Mouse (Mus musculus) heart, embryonic 15.5 days (tissue): ENCODE measurements around the gene Olfr996. TPM values are rescaled to one million over a fixed set of nuclear protein-coding genes. Genes with fewer than 3 reads are reported as not detected.
"Not testable (repeated sequence)": the region's sequence is repeated elsewhere in the genome, so short reads cannot be mapped to it uniquely, and the experiment has no call there.

Source experiments
- ATAC-seq: fragments of 200-750 bp; cut with Nextera tagmentation; replicated peaks from 2 replicates; pipeline ENCODE4 v1.8.0; 2017; ENCODE audit warnings: low read depth, moderate TSS enrichment; ENCODE audit not compliant: insufficient number of reproducible peaks, insufficient read depth, low FRiP score
- H3K27ac ChIP-seq: fragments of 300-500 bp; sonication (generic); 2 replicates; pipeline ENCODE4 v1.5.1; 2015; ENCODE audit warnings: mild to moderate bottlenecking, inconsistent platforms
- H3K27me3 ChIP-seq: fragments of 300-500 bp; sonication (generic); 2 replicates; pipeline ENCODE4 v1.6.1; 2015; ENCODE audit warnings: inconsistent platforms
- H3K36me3 ChIP-seq: fragments of 300-500 bp; sonication (generic); 2 replicates; pipeline ENCODE4 v1.6.1; 2015; ENCODE audit warnings: mild to moderate bottlenecking, inconsistent platforms
- H3K4me1 ChIP-seq: fragments of 300-500 bp; sonication (generic); replicated peaks from 2 replicates; pipeline ENCODE4 v1.6.1; 2015; ENCODE audit warnings: inconsistent platforms
- H3K4me2 ChIP-seq: fragments of 300-500 bp; sonication (generic); 2 replicates; pipeline ENCODE4 v1.6.1; 2015; ENCODE audit warnings: inconsistent platforms, mild to moderate bottlenecking, moderate library complexity
- H3K4me3 ChIP-seq: fragments of 300-500 bp; sonication (generic); 2 replicates; pipeline ENCODE4 v1.5.1; 2015; ENCODE audit warnings: mild to moderate bottlenecking, inconsistent platforms
- H3K9ac ChIP-seq: fragments of 300-500 bp; sonication (generic); 2 replicates; pipeline ENCODE4 v1.6.1; 2015; ENCODE audit warnings: mild to moderate bottlenecking, inconsistent platforms
- H3K9me3 ChIP-seq: fragments of 300-500 bp; sonication (generic); replicated peaks from 2 replicates; pipeline ENCODE4 v1.6.1; 2016; ENCODE audit warnings: inconsistent platforms
- WGBS: fragments of 180-500 bp; shearing (Covaris S2); methylation state at CpG from one replicate; pipeline ENCODE4 v1.1.7; 2015; ENCODE audit warnings: mixed read lengths; 5-methylcytosine and 5-hydroxymethylcytosine counted together
- polyA plus RNA-seq: library from polyadenylated mRNA; unstranded; fragments of >200 nt; fragmentation: Nextera tagmentation; extraction: Ambion mirVana; gene quantifications from 2 replicates; pipeline ENCODE4 v1.2.1, GENCODE M21; 2015

Gene Olfr996
- polyA plus RNA-seq, result not detected in 2 replicates

GRCm38 (mm10) chr2:85578915-85579314, at the start of gene Olfr996:
Gene Olfr996, plus strand, starts transcription at chr2:85579215.
- no peak within 1 kb of the TSS for H3K9ac ChIP-seq
- H3K9me3 ChIP-seq, result no peaks in the 10 kb centered on the region
- no peaks in the 10 kb centered on the region for H3K4me1 ChIP-seq
- no peaks in the 10 kb centered on the region for H3K36me3 ChIP-seq
- no peak within 1 kb of the TSS for H3K27ac ChIP-seq
- no peak within 1 kb of the TSS for H3K4me3 ChIP-seq
- ATAC-seq, result no peak
- H3K27me3 ChIP-seq, result no peaks in the 10 kb centered on the region
- no peak within 1 kb of the TSS for H3K4me2 ChIP-seq

GRCm38 (mm10) chr2:85532082-85532778, 46.8 kb upstream of the Olfr996 start:
- H3K4me1 ChIP-seq, result no peaks in the 10 kb centered on the region
- H3K9me3 ChIP-seq, result no peaks in the 10 kb centered on the region
- no peak overlapping the region for H3K27ac ChIP-seq
- no peak overlapping the region for H3K4me2 ChIP-seq
- ATAC-seq, result no peak
- H3K27me3 ChIP-seq, result no peaks in the 10 kb centered on the region
- 66% methylated on average over 2 of the region's 2 CpGs for WGBS
- H3K4me3 ChIP-seq, result no peak overlapping the region
- H3K36me3 ChIP-seq, result no peaks in the 10 kb centered on the region
- H3K9ac ChIP-seq, result no peak overlapping the region

GRCm38 (mm10) chr2:85533934-85534333, 45.1 kb upstream of the Olfr996 start:
- no peak overlapping the region for H3K4me2 ChIP-seq
- H3K27me3 ChIP-seq, result no peaks in the 10 kb centered on the region
- no peak for ATAC-seq
- H3K4me3 ChIP-seq, result no peak overlapping the region
- H3K9me3 ChIP-seq, result no peaks in the 10 kb centered on the region
- no peak overlapping the region for H3K27ac ChIP-seq
- no peak overlapping the region for H3K9ac ChIP-seq
- H3K4me1 ChIP-seq, result no peaks in the 10 kb centered on the region
- WGBS, result 78% methylated on average over 1 of the region's 1 CpGs
- H3K36me3 ChIP-seq, result no peaks in the 10 kb centered on the region

- Histone ChIP-seq H3K9ac (no peak overlapping the region), H3K36me3 (no peaks in the 10 kb centered on the region), H3K27me3 (no peaks in the 10 kb centered on the region), H3K27ac (no peak overlapping the region), H3K9me3 (no peaks in the 10 kb centered on the region), H3K4me1 (no peaks in the 10 kb centered on the region), H3K4me3 (no peak overlapping the region), H3K4me2 (no peak overlapping the region)
- 68% methylated on average over 1 of the region's 1 CpGs for WGBS
- no peak for ATAC-seq
Measured at GRCm38 (mm10) chr2:85554806-85555205, 24.2 kb upstream of the Olfr996 start.

- H3K27me3 ChIP-seq, result no peaks in the 10 kb centered on the region
- H3K4me2 ChIP-seq, result no peak overlapping the region
- no peaks in the 10 kb centered on the region for H3K36me3 ChIP-seq
- no peak overlapping the region for H3K9ac ChIP-seq
- no peak overlapping the region for H3K27ac ChIP-seq
- no peak overlapping the region for H3K4me3 ChIP-seq
- H3K9me3 ChIP-seq, result no peaks in the 10 kb centered on the region
- H3K4me1 ChIP-seq, result no peaks in the 10 kb centered on the region
- 32% methylated on average over 4 of the region's 4 CpGs for WGBS
- ATAC-seq, result no peak
Measured at GRCm38 (mm10) chr2:85560226-85560625, 18.8 kb upstream of the Olfr996 start.

GRCm38 (mm10) chr2:85561187-85561586, 17.8 kb upstream of the Olfr996 start:
- H3K9ac ChIP-seq, result no peak overlapping the region

GRCm38 (mm10) chr2:85588648-85589047, 9.6 kb downstream of the Olfr996 start, which contains the start of gene Olfr998:
Gene Olfr998, plus strand, starts transcription at chr2:85588948.
- not testable (repeated sequence) for H3K4me1 ChIP-seq, H3K4me3 ChIP-seq, H3K9me3 ChIP-seq, H3K27ac ChIP-seq, ATAC-seq, H3K4me2 ChIP-seq, H3K36me3 ChIP-seq, H3K9ac ChIP-seq, H3K27me3 ChIP-seq
- 72% methylated on average over 2 of the region's 2 CpGs for WGBS

More at GRCm38 (mm10) chr2:85561187-85561586, 17.8 kb upstream of the Olfr996 start:
- no peaks in the 10 kb centered on the region for H3K9me3 ChIP-seq
- 13% methylated on average over 4 of the region's 4 CpGs for WGBS
- H3K27ac ChIP-seq, result no peak overlapping the region
- no peak overlapping the region for H3K4me3 ChIP-seq
- no peak for ATAC-seq
- no peaks in the 10 kb centered on the region for H3K4me1 ChIP-seq
- H3K27me3 ChIP-seq, result no peaks in the 10 kb centered on the region
- H3K36me3 ChIP-seq, result no peaks in the 10 kb centered on the region
- H3K4me2 ChIP-seq, result no peak overlapping the region

GRCm38 (mm10) chr2:85611803-85612202, 32.8 kb downstream of the Olfr996 start, which contains the start of gene Olfr1000:
Gene Olfr1000, minus strand, starts transcription at chr2:85611903.
- H3K9ac ChIP-seq, result no peak within 1 kb of the TSS
- H3K27ac ChIP-seq, result no peak within 1 kb of the TSS

More at GRCm38 (mm10) chr2:85611803-85612202, 32.8 kb downstream of the Olfr996 start, which contains the start of gene Olfr1000:
- H3K9me3 ChIP-seq, result no peaks in the 10 kb centered on the region
- no peaks in the 10 kb centered on the region for H3K4me1 ChIP-seq
- H3K27me3 ChIP-seq, result no peaks in the 10 kb centered on the region
- H3K4me3 ChIP-seq, result no peak within 1 kb of the TSS
- ATAC-seq, result no peak
- no peaks in the 10 kb centered on the region for H3K36me3 ChIP-seq
- 50% methylated on average over 1 of the region's 1 CpGs for WGBS
- H3K4me2 ChIP-seq, result no peak within 1 kb of the TSS

Other genes starting within 250 kb of the Olfr996 start
- not detected in 2 replicates for gene Olfr987, start 239.9 kb upstream of the Olfr996 start, polyA plus RNA-seq
- gene Olfr988, start 216.0 kb upstream of the Olfr996 start, polyA plus RNA-seq, result not detected in 2 replicates
- not detected in 2 replicates for gene Olfr992, start 169.7 kb upstream of the Olfr996 start, polyA plus RNA-seq
- gene Olfr993, start 164.3 kb upstream of the Olfr996 start, polyA plus RNA-seq, result not detected in 2 replicates
- gene Olfr994, start 142.8 kb upstream of the Olfr996 start, polyA plus RNA-seq, result not detected in 2 replicates
- gene Olfr995, start 135.6 kb upstream of the Olfr996 start, polyA plus RNA-seq, result not detected in 2 replicates
- gene 4833423E24Rik, start 60.2 kb upstream of the Olfr996 start, polyA plus RNA-seq, result 0.15 and 0.29 TPM in 2 replicates
- not detected in 2 replicates for gene Olfr998, start 9.7 kb downstream of the Olfr996 start, polyA plus RNA-seq
- gene Olfr1000, start 32.7 kb downstream of the Olfr996 start, polyA plus RNA-seq, result not detected in 2 replicates
- not detected in 2 replicates for gene Olfr1002, start 71.5 kb downstream of the Olfr996 start, polyA plus RNA-seq
- not detected in 2 replicates for gene Olfr154, start 85.2 kb downstream of the Olfr996 start, polyA plus RNA-seq
- not detected in 2 replicates for gene Olfr1006, start 99.6 kb downstream of the Olfr996 start, polyA plus RNA-seq
- gene Olfr1008, start 110.2 kb downstream of the Olfr996 start, polyA plus RNA-seq, result not detected in 2 replicates
- not detected in 2 replicates for gene Olfr1009, start 136.2 kb downstream of the Olfr996 start, polyA plus RNA-seq
- not detected in 2 replicates for gene Olfr1012, start 183.6 kb downstream of the Olfr996 start, polyA plus RNA-seq
- gene Olfr1013, start 187.9 kb downstream of the Olfr996 start, polyA plus RNA-seq, result not detected in 2 replicates
- gene Olfr1014, start 193.5 kb downstream of the Olfr996 start, polyA plus RNA-seq, result not detected in 2 replicates
- not detected in 2 replicates for gene Olfr1015, start 202.8 kb downstream of the Olfr996 start, polyA plus RNA-seq
- not detected in 2 replicates for gene Olfr1016, start 223.3 kb downstream of the Olfr996 start, polyA plus RNA-seq
- not detected in 2 replicates for gene Olfr1018, start 239.3 kb downstream of the Olfr996 start, polyA plus RNA-seq